Mouse (Mus musculus) urinary bladder, postnatal 10 days (tissue): ENCODE results near the gene Prickle1.

Source experiments
- DNase-seq: peaks from one replicate; pipeline ENCODE4 v3.0.0; 2022; ENCODE audit warnings: low spot score

Gene Prickle1

DNA sequence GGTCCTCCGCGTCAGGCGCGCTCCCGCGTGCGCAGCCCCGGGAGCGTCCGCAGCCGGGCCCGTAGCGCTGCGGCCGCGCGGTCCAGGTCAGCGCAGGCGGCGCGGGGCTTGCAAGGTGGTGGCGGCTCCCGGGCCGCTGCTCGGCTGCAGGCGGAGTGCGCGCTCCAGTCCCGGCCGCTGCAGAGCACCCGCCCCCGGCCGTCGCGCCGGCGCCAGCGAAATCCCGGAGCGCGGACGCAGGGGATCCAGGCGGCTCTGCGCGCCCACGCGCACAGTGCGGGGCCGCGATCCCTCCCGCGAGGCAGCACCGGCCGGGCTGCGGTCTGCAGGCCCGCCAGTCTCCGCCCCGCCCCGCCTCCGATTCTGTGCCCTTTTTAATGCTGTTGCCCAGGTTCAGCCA, at the start of gene Prickle1:
Gene Prickle1, minus strand, starts transcription at position 146 of the 400 bp plus-strand sequence.
- DNase-seq = peak; percentile 60

DNA sequence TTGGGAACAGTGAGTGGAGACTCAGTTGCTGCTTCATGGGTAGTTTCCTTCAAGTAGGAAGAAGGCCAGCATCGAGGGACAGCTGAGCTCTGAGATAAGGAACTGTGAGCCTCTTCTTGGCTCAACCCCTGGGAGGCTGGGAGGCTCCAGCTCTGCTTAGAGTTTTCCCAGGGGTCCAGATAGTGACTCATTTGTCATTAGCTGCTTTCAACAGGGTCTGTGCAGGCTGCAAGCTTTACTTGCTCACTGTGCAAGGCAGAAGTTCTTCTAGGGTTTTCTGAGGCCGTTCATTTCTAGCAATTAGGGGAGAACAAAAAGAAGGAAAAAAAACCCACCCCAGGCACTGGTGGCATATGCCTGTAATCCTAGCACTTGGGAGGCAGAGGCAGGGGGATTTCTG, 44.5 kb upstream of the Prickle1 start:
- DNase-seq = no peak

DNA sequence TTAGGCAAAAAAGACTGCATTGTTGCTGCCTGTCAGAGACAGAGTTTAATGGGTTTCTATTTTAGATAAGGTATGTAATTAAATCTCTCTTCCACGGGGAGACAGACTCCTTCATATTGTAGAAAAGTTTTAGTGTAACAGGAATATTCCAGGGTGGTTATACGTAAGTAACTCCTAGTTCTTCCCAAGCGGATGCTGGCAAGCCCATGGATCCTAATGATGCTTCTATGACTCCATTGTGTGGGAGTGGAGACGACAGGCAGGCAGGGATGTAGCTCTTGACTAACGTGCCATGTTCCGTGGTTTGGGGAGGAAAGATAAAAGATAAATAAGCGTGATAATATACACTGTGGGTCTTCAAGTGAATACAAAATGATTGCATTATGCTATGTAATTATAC, 41.3 kb upstream of the Prickle1 start:
- DNase-seq = no peak

DNA sequence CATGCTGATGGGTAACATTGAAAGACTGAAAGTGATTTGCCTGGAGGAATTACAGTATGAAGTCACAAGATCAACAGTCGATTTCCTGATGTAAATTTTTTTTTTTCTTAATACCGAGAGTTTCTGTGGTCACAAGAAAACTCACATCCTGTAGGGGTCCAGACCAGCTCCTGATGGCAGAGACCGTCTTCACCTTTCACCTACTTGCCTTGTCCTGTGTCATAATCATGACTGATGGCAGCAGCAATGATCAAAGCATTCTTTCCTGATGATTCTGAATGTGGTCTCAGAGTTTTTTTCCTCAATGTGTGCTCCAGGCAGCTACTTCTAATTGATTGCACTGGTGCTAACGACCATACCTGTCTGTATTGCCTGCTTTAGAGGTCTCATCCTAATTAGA, 39.9 kb upstream of the Prickle1 start:
- no peak for DNase-seq

DNA sequence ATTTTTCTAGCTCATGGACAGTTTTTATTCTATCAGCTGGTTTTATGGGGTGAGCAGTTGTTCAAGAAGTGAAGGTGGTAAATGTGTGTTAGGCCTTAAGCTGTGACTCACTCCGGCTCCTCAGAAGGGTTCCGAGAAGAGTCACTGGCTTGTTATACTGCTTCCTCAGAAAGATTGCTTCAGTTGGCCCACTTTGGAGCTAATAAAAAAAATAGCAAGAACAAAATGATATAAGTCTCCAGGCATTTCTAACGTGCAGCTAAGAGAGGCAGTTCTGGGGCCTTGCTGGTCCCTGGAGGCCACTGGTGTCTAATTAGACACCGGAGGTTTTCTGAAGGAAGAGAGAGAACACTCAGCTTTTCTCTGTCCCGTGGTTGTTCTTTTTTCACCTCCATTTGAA, 38.8 kb upstream of the Prickle1 start:
- DNase-seq = no peak

DNA sequence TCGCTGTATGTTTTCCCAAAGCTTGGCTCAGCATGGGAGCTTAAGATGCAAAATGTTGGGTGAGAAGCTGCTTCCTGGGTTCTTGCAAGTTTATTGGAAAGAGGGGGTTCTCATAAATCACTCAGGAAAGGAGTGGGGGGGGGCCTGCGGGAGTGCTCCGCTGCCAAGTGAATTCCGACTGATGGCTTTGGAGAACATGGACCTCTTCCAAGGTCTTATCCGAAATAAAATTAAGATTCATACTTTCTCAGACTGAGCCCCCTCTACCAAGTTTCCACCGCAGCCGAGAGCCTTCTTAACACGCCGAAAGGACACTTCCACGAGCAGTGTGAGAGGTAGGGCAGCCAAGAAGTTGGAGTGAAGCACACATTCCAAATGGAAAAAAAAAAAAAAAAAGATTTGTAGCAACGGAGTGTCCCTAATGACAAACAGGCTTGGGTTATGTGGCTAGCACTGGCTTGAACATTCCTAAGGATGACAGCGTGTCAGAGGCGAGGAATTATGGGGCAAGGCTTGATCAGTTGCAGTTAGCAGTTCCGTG, 34.4 kb upstream of the Prickle1 start:
- DNase-seq = no peak

DNA sequence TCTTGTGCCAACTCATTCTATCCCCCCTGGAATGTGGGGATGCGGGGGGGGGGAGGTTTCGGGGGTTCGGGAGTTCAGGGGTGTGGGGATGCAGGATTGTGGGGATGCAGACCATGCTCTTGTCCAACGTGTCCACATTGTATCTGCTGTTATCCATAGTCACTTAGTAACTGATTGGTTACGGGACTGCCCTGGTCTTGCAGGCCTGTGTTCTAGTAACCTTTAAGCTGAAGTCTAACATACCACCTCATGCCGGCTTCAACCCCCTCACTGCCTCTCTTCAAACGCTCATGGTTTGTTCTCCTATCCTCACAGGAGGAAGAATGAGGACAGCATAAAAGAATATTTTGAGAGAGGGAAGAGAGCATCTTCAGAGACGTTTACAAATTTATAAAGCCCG, 33.5 kb upstream of the Prickle1 start:
- no peak for DNase-seq

DNA sequence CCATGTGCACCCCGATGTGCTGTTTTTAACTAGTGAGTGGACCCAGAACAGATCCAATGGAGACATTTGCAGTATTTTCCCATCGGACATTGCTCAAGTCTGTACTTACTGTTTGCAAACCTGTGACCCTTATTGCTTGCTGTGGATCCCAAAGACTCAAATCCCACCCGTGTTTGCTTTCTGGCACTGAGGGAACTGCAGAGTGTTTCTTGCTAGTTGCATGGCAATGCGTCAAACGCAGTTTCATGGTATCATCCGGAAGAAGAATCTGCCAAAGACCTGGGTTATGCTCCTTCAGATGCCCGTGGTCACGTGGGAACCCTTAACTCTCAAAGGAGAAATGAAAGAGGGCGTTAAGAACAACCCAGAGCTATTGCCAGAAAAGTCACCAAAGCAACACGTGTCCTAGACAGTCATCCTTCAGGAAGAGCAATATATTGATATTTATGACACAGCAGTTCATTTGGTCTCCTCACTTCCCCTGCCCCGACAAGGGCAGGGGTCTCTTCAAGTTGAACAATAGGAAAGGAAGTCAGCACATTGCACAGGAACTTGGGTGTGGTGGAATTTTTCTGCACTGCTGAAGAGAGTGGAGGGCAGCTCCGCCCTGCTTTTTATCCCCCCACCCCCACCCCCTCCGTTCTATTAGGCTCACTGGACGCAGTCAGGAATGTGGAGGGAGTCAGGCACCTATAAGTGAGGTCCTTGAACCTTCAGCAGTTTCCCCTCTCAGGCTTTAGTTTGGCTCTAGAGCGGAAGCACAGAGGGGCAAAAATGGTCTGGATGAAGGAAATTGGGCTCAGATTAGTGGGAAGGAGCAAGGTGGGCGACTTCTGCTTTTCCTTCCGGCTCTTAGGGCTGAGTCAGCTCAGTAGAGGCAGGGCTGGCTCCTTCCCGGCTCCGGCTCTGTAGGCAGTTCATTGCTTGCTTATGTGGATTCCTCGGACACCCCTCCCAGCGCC, 32.4 kb upstream of the Prickle1 start:
- no peak for DNase-seq

DNA sequence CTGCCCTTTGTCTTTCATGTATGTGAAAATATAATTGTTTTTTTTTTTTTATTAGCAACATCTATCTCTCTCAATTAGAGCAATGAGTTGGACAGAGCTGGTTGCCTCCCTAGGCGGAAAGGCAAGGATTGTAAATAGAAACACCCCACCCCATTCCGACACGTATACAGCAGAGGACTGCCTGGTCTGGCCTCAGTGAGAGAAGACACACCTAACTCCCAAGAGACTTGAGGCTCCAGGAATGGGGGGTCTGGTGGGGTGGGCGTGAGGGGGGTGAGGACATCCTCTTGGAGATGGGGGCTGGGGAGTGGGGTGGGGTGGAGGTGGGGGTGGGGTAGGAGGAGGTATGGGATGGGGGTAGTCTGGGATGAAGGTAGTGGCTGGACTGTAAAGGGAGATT, 23.9 kb upstream of the Prickle1 start:
- DNase-seq = no peak

DNA sequence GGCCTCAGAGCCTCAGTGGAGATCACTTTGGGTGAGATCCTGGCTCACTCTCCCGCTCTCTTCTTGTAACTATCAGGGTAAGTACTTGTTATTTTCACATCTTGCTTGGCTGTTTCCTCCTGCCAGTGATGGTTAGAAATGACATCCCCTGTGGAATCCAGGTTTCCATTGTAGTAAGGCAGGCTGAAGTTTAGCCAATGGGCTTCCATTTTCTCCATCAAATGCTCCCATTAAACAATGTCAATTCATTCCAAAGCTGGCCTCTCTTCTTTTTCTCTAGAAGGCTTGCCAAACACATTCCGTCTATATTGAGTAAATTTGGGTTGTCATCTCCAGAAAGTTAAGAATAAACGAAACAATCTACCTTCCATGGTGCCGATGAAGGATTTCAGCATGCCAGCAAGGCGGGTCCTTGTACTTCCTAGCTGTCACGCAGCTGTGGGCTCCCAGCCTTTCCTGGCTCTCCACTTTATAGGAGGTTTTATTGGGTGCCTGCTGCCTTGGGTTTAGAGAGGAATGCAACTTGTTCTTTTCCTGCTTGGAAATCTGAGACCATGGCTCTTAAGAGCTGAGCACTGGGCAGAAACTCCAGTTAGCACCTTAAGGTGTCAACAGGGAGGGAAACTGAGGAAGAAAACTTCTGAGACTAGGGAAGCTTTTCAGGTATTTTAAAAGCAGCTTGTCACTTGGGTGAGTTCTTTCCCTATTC, 22.9 kb upstream of the Prickle1 start:
- no peak for DNase-seq

DNA sequence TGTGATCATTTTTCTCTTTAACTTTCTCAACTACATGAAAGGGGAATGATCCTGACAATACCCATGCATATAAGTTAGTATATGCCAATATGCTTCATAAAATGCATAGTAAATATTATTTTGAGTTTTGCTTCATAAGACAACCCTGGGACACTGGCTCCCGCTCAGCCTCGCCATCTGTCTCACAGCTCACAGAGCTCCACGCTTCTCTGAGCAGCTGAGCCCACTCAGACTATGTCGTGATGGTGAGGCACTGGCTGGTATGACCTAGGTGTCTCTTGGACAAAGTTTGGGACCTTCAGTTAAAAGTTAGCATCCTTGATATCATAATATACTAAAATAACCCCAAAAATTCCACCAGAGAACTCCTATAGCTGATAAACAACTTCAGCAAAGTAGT, 20.6 kb upstream of the Prickle1 start:
- no peak for DNase-seq

DNA sequence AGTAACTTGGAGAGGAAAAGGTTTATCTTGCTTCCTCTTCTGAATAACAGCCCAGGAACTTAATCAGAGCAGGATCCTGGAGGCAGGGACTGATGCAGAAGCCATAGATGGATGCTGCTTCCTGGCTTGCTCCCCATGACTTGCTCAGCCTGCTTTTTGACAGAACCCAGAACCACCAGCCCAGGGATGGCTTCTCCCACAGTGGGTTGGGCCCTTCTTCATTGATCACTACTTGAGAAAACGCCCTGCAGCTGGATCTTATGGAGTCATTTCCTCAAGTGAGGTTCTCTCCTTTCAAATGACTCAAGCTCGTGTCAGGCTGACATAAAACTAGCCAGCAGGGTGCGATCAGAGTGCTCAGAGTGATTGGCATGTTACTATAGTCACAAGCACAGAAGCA, 19.3 kb upstream of the Prickle1 start:
- no peak for DNase-seq

DNA sequence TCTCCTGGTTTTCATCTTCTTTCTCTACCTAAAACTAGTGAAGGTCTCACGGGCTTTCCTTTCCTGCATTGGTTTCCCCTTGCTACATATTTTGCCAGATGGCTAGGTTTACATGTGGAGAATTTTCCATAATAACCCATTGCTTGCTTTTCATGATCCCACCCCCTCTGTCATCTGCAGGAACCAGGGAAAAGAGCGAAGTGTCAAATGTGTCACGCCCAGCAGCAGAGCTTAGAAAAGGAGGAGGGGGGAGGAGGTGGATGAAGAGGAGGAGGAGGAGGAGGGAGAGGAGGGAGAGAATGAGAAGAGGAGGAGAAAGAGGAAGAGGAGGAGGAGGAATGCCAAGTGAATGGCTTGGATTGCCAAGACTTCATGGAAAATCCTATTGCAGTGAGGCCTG, 17.9 kb upstream of the Prickle1 start:
- no peak for DNase-seq

DNA sequence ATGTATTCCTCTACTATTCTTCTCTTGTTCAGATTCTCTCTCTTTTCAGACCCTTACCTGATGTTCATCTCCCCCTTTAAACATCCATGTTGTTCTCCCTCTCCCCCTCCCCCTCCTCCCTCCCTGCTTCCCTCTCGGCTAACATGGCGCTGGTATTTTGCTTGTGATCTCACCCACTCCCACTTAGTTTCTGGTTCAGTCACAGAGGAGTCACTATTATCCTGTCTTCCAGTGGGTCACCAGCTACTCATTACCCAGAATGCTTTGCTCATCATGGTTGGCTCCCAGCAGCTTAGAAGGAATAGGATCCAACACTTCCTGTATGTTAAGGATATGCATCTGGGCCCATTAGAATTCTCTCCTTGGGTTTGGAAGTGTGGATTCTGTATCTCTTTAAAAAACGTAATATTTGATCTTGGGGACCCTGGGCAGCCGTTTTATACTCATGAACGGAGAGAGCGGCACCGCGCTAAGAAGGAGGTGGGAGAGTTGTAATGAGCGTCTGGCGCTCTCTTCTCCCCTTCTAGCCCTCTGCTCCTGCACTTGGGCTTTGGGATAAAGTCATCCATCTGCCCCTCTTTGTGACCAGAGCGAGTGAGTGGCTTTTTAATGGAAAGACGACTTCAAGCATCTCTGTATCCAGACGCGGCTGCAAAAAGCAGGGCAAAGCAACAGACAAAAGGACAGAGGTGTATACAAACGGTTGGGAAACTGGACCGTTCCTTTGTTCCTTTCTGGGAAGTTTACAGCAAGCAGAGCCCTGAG, 16.0 kb upstream of the Prickle1 start:
- DNase-seq = no peak

DNA sequence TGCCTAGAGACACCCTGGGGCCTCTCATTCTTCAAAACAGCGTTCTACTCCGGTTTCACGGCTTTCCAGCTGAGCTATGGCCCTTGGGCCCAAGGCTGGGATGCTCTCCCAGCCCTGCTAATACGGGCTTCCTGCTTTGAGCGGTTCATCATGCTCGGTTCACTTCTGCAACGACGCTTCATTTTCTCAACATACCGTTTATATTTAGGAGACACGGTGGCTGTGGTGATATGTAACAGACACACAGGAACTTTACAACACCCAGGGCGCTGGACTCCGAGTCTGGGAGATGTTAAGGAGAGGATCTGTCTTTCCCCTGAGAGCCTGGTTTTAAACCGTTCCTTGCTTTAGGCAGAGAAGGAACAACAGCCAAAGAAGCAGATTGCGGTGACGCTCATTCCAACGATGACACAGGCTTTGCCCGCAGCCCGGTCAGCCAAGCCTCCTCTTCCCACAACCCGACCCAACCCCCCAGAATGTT, 15.1 kb upstream of the Prickle1 start:
- DNase-seq = no peak

DNA sequence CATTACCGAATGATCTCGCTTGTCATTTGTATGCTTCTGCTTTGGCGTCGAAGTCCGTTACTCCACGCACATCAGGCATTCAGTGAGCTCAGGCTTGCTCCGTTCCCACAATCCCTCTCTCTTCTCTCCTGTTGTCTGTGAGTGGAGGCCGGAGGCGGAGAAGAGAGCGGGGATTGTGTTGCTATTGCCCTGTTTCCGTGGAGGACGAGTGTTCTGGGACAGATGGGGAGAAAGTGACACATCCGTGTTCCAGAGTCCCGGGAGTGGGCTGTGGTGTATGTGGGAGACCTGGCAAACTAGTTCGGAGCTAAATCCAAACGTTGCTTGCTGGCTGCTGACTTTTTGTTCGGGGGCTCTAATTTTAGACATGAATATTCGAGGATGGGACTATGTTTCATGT, 14.6 kb upstream of the Prickle1 start:
- no peak for DNase-seq

DNA sequence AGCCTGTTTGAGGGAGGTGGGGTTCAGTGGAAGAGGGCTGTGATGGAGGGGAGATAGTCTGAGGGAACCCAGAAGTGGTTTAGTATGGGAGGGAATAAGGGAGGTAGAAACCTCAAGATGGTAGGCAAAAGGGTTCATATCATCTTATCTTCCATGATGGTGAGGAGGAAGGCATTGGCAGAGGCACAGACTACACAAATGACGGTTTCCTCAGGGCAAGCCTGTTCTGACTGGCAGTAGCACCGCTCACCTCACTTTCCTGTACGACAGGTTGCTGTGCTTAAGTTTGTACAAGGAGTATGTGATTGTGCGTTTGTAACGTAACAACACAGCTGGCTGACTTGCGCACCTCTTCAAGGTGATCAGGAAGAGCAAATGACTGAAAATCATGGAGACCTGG, 7.2 kb upstream of the Prickle1 start:
- no peak for DNase-seq

DNA sequence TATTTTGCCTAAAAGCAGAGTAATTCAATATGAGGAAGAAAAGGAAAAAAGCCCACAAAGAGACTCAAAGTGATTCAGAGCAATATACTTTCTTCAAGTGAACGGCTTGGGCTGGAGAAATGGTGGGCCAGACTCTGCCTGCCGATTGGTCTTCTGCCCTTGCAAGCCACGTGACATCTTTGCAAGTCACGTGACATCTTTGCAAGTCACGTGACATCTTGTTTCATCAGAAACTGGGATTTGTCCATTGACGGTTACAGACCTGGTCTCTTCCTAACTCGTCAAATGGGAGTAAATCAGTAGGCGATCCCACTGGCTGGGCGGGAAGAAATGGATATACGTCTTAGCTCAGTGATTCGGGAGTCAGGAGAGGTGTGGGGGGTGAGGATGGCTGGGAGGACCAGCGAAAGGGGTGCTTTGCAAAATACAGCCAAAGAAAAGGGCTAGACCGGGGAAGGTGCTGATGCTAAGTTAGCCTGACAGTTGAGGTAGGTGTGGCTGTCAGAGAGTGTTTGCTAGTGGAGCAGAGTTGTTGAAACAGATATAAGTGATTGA, 5.8 kb upstream of the Prickle1 start:
- DNase-seq = no peak

DNA sequence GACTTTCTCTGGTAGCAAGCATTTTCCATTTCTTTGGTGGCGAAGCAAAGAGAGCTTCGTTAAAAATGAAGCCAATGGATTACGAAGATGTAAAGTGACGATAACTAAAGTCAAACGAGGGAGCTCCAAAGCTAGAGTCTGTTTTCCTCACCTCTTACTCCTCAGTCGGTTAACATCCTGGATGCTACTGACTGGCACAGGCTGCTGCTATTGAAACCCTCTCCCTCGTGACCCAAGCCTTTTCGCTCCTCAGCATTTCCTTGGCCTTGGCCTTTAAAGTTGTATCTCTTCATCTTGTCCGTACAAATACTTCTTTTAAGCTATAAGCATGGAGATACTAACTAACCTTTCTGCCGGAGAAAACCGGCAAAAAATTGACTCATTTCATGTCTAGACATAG, 1.3 kb upstream of the Prickle1 start:
- no peak for DNase-seq

DNA sequence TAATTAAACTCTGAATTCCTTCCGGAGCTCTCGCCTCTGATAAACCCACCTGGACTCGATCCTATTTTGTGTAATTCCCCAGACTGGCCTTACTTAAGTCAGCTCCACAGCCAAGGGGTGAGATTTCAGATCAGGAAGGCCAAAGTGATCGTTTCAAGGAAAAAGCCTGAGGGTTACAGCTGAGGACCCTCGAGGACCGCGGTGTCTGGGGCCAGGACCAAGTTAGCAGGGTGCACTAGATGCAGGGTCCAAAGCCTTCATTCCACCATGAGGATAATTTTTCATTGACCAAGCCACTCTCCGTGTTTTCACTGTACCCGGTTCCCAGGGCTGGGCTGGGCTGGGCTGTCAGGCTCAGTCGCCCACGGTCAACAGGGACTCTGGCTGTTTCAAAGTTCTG, 594 bp upstream of the Prickle1 start:
- DNase-seq = no peak

DNA sequence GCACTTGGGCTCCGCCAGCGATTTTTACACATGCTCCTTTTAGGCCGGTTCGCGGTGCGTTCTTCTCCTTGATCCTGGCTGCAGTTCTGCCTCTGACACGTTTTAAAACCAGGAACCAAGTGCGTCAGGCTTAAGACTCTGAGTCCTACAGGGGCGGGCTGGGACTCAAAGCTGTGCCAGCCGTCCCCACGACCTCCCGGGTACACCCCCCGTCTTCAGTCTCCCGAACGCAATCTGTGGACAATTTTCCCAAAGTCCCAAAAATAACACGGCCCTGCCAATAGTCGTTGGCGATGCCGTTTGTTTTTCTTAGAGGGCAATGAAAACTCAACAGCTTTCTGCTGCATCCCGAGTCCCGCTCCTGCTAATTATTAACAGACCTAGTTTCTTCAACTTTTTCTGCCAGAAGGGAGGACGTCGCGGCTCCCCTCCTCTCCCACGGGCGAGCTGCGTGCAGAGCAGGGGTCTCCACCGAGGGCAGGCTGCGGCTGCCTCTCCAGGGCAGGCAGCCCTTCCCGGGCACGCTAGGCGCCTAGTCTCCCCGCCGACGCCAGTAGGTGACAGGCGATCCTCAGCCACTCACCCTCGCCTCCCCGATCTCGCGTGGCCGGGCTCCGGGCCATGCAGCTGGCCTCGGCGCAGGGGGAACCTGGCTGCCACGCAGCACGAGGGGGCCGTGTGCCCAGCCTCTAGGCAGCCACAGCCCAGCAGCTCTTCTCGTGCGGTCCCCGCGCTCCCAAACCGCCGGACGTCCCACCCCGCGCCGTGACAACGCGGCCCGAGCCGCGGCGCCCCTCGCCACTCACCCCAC, 598 bp downstream of the Prickle1 start:
- no peak for DNase-seq
